Mouse (Mus musculus): ENCODE data around the gene Trpm8.

DNA sequence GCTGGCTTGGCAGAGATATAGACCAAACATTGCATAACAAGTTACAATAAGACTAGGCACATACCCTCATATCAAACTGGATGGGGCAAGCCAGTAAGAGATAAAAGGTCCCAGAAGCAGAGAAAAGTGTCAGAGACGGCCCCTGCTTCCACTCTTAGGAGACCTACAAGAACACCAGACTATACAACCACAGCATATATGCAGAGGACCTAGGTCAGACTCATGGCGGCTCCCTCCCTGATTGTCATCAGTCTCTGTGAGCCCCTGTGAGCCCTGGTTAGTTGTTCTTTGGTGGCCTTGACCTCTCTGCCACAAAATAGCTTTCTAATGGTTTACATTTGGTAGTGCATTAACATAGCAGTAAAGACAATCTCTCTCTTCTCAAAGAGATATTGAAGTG is 31.6 kb downstream of the Trpm8 start:
- no peak for TF ChIP-seq CTCF (IDR thresholded peaks at IDR 0.05; ENCODE audit: extremely low read depth, insufficient read length, insufficient replicate concordance, low read depth, low read length)
- TF ChIP-seq POLR2A (IDR thresholded peaks at IDR 0.05; ENCODE audit: low read depth, low read length) = no peak
